Comparison of ENCODE assay signal across 25 mouse cellular contexts in the genomic region with DNA sequence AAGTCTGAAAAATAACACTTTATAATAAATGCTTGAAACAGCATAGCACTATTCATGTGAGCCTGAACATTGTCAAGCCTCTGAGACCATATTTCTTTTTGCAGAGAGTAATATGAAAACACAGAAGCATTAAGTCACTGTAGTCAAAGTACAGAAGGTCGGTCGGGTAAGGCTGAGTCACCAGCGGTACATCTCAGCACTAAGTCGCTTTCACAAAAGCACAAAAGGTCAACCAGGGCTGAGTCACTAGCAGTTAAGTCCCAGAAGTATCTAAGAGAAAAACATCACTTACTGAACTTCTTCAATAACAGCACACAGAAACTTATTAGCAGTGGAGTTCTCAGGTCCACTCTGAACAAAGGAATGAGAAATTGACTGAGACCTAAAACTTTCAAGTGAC.
DNase-seq lines count a peak whose midpoint lies in the region; TF ChIP-seq lines count a peak whose summit lies in the region.
"Had no signal": no experiment of that assay in that cellular context is flagged by ENCODE, and none has a peak within 500 bp of the region (broad histone marks: within the 10 kb centered on the region; RNA-seq: fewer than 3 reads in every experiment).

No protein-coding gene starts in this region.

- H3K9me3 ChIP-seq in embryonic facial prominence, embryonic 10.5 days: no peaks in the 10 kb centered on the region
- H3K9me3 ChIP-seq: embryonic facial prominence, embryonic 13.5 days; forebrain, embryonic 13.5 days; liver, embryonic 13.5 days; midbrain, embryonic 12.5 days; neural tube, embryonic 15.5 days had no signal

- H3K36me3 ChIP-seq in embryonic facial prominence, embryonic 10.5 days (replicated peaks): no peaks in the 10 kb centered on the region
- H3K36me3 ChIP-seq: embryonic facial prominence, embryonic 13.5 days; liver, embryonic 13.5 days; midbrain, embryonic 12.5 days; neural tube, embryonic 15.5 days had no signal

- intact Hi-C loops in gastrocnemius, adult 2 months (cut with DNase I): no loop called here
- intact Hi-C loops in gastrocnemius, postnatal 36 days (cut with DNase I): no loop called here
- intact Hi-C loops in heart, postnatal 10 days (cut with DNase I): no loop called here

- DNase-seq in gastrocnemius, adult 2 months: peak; percentile 20
- DNase-seq in gastrocnemius, postnatal 36 days: no peak
- DNase-seq in 3T3-L1 (ENCODE audit: low read depth, low spot score): peak; percentile 86
- DNase-seq in adrenal gland, postnatal 10 days: peak; percentile 29
- peak; percentile 36 for DNase-seq in skeletal muscle tissue, adult 2 months (ENCODE audit: low read depth, low spot score)
- no peak for DNase-seq in embryonic facial prominence, embryonic 10.5 days (ENCODE audit: low spot score)
- DNase-seq in heart, postnatal 10 days: no peak
- DNase-seq: cerebellum, adult 18-20 months; cerebellum, postnatal 25 days; gastrocnemius, postnatal 10 days; heart, postnatal 36 days; kidney, postnatal 4 days; layer of hippocampus, adult 9-11 months; liver, embryonic 13.5 days; lung, adult 2 months; lung, postnatal 14 days; right cerebral cortex, adult 18-20 months; right cerebral cortex, postnatal 4 days; thymus, postnatal 25 days had no signal

- no peaks in the 10 kb centered on the region for H3K27me3 ChIP-seq in embryonic facial prominence, embryonic 10.5 days (replicated peaks; ENCODE audit: low read depth, poor library complexity, severe bottlenecking)
- H3K27me3 ChIP-seq: embryonic facial prominence, embryonic 13.5 days; forebrain, embryonic 13.5 days; liver, embryonic 13.5 days; midbrain, embryonic 12.5 days; neural tube, embryonic 15.5 days had no signal

- TF ChIP-seq CTCF in gastrocnemius, adult 2 months (IDR thresholded peaks at IDR 0.05): no peak

- no peak overlapping the region for H3K4me3 ChIP-seq in gastrocnemius, adult 2 months
- no peak overlapping the region for H3K4me3 ChIP-seq in embryonic facial prominence, embryonic 10.5 days
- H3K4me3 ChIP-seq: embryonic facial prominence, embryonic 13.5 days; erythroblast, embryonic 14.5 days; forebrain, embryonic 13.5 days; liver, embryonic 13.5 days; midbrain, embryonic 12.5 days; neural tube, embryonic 15.5 days had no signal

- 87% methylated on average over 4 of the region's 4 CpGs for WGBS in embryonic facial prominence, embryonic 10.5 days

- 0 out of 2 replicates have a peak overlapping the region, but pooled peaks have one; percentile 24 for H3K27ac ChIP-seq in gastrocnemius, adult 2 months
- no peak overlapping the region for H3K27ac ChIP-seq in embryonic facial prominence, embryonic 10.5 days (replicated peaks)
- H3K27ac ChIP-seq: embryonic facial prominence, embryonic 13.5 days; forebrain, embryonic 13.5 days; hindbrain, embryonic 14.5 days; liver, embryonic 13.5 days; midbrain, embryonic 12.5 days; neural tube, embryonic 15.5 days had no signal

- no peaks in the 10 kb centered on the region for H3K4me1 ChIP-seq in embryonic facial prominence, embryonic 10.5 days
- H3K4me1 ChIP-seq: embryonic facial prominence, embryonic 13.5 days; forebrain, embryonic 13.5 days; liver, embryonic 13.5 days; midbrain, embryonic 12.5 days; neural tube, embryonic 15.5 days had no signal

Comparison
In these comparisons a context has a peak if more than half of its experiments do, and no peak if none do; other contexts are left out.
1. DNase-seq: peak in gastrocnemius, adult 2 months (single experiment), 3T3-L1 (single experiment), adrenal gland, postnatal 10 days (single experiment) and skeletal muscle tissue, adult 2 months (single experiment); none in gastrocnemius, postnatal 36 days (0 of 2), embryonic facial prominence, embryonic 10.5 days (single experiment) and heart, postnatal 10 days (0 of 2).